Mouse (Mus musculus) gastrocnemius, postnatal 4 days (tissue): Measurements from ENCODE around the gene Pctp. TPM values are rescaled to one million over a fixed set of nuclear protein-coding genes. Genes with fewer than 3 reads are reported as not detected.

Experiments used
- DNase-seq, 2 experiments: peaks; one replicate each; pipeline ENCODE4 v3.0.0; 2021 to 2022; ENCODE audit warnings: low spot score in 2 of 2, mixed read lengths in 2 of 2
- long read RNA-seq, 2 experiments: library from polyadenylated mRNA; stranded (forward); transcript quantifications; one replicate each; pipeline ENCODE4 v2.0.0; 2021
- total RNA-seq, 2 experiments: library from RNA; stranded (reverse); gene quantifications; 2 replicates each; pipeline ENCODE4 v1.2.3; 2021

Gene Pctp
- 1 to 10 TPM; 2.6 to 3.1 TPM for total RNA-seq
- long read RNA-seq, experiment 1, partial matches to known transcripts, result 0 of 3 reads
- long read RNA-seq, experiment 1, other reads (novel, unspliced or antisense), result 1 of 3 reads
- long read RNA-seq, experiment 2, partial matches to known transcripts, result 0 of 4 reads
- long read RNA-seq, experiment 2, other reads (novel, unspliced or antisense), result 0 of 4 reads

GRCm38 (mm10) chr11:90002231-90002986 is at the start of gene Pctp:
Pctp (minus strand) TSS chr11:90002894.
- peak; percentile 43 to 73 for DNase-seq

- no peak for DNase-seq
Observed at GRCm38 (mm10) chr11:90050016-90050415, 47.3 kb upstream of the Pctp start.

- DNase-seq, result no peak
Observed at GRCm38 (mm10) chr11:90047271-90047670, 44.6 kb upstream of the Pctp start.

- no peak for DNase-seq
Observed at GRCm38 (mm10) chr11:90046211-90046610, 43.5 kb upstream of the Pctp start.

- no peak for DNase-seq
Observed at GRCm38 (mm10) chr11:90044459-90044858, 41.8 kb upstream of the Pctp start.

GRCm38 (mm10) chr11:90038022-90038421 is 35.3 kb upstream of the Pctp start:
- peak; percentile 33 to 46 for DNase-seq

GRCm38 (mm10) chr11:90036416-90036815 is 33.7 kb upstream of the Pctp start:
- DNase-seq, result no peak

GRCm38 (mm10) chr11:90035532-90035931 is 32.8 kb upstream of the Pctp start:
- no peak for DNase-seq

GRCm38 (mm10) chr11:90034646-90035045 is 32.0 kb upstream of the Pctp start:
- no peak for DNase-seq

GRCm38 (mm10) chr11:90033442-90033841 is 30.7 kb upstream of the Pctp start:
- DNase-seq, result no peak

- DNase-seq, result no peak
Observed at GRCm38 (mm10) chr11:90032807-90033206, 30.1 kb upstream of the Pctp start.

GRCm38 (mm10) chr11:90031076-90031475 is 28.4 kb upstream of the Pctp start:
- DNase-seq, result no peak

- DNase-seq, result peak; percentile 22 to 48
Observed at GRCm38 (mm10) chr11:90030557-90030956, 27.9 kb upstream of the Pctp start.

GRCm38 (mm10) chr11:90029841-90030398 is 27.2 kb upstream of the Pctp start, which contains the start of gene Tmem100:
Tmem100 (plus strand) TSS chr11:90030348.
- DNase-seq, result no peak

GRCm38 (mm10) chr11:90029354-90029753 is 26.7 kb upstream of the Pctp start:
- peak; percentile 53 to 76 for DNase-seq

GRCm38 (mm10) chr11:90028746-90029145 is 26.1 kb upstream of the Pctp start:
- no peak for DNase-seq

GRCm38 (mm10) chr11:90027216-90027615 is 24.5 kb upstream of the Pctp start:
- DNase-seq, result no peak

GRCm38 (mm10) chr11:90026802-90027174 is 24.1 kb upstream of the Pctp start:
- DNase-seq, result no peak

GRCm38 (mm10) chr11:90025891-90026801 is 23.5 kb upstream of the Pctp start:
- no peak for DNase-seq

- DNase-seq, result peak in 1 of 2 experiments; percentile 42
Observed at GRCm38 (mm10) chr11:90019161-90019560, 16.5 kb upstream of the Pctp start.

- no peak for DNase-seq
Observed at GRCm38 (mm10) chr11:90015281-90015680, 12.6 kb upstream of the Pctp start.
